Mouse (Mus musculus) bone marrow macrophage, adult 2 months (primary cell): ENCODE data around the gene Tnni3k.

Experiments used
- CTCF ChIP-seq: IDR thresholded peaks from 2 replicates; pipeline ENCODE4 v1.5.1; 2012; ENCODE audit warnings: low read depth, mild to moderate bottlenecking, low read length, moderate library complexity
- POLR2A ChIP-seq: IDR thresholded peaks from 2 replicates; pipeline ENCODE4 v1.6.1; 2012; ENCODE audit warnings: mild to moderate bottlenecking, low read depth, low read length, borderline replicate concordance

- no peak for TF ChIP-seq POLR2A
- TF ChIP-seq CTCF = no peak
Measured at GRCm38 (mm10) chr3:154852281-154852680, 202.9 kb downstream of the Tnni3k start.
